Mouse (Mus musculus) right cerebral cortex, adult 18-20 months (tissue): ENCODE data around the gene Lgr4.

Experiments
- DNase-seq: peaks from one replicate; pipeline ENCODE4 v3.0.0; 2022; ENCODE audit warnings: mixed read lengths

Gene Lgr4

GRCm38 (mm10) chr2:109984930-109985329, 67.5 kb downstream of the Lgr4 start:
- no peak for DNase-seq

GRCm38 (mm10) chr2:109985560-109985959, 68.1 kb downstream of the Lgr4 start:
- no peak for DNase-seq

- DNase-seq = no peak
Observed at GRCm38 (mm10) chr2:109986036-109986785, 68.8 kb downstream of the Lgr4 start.

- DNase-seq = no peak
Observed at GRCm38 (mm10) chr2:109987946-109988345, 70.5 kb downstream of the Lgr4 start.

- no peak for DNase-seq
Observed at GRCm38 (mm10) chr2:109989196-109989595, 71.7 kb downstream of the Lgr4 start.

- no peak for DNase-seq
Observed at GRCm38 (mm10) chr2:109989679-109990473, 72.4 kb downstream of the Lgr4 start.

- DNase-seq = no peak
Observed at GRCm38 (mm10) chr2:109991754-109992153, 74.3 kb downstream of the Lgr4 start.

GRCm38 (mm10) chr2:109992448-109993073, 75.1 kb downstream of the Lgr4 start:
- DNase-seq = no peak

- DNase-seq = no peak
Observed at GRCm38 (mm10) chr2:109993404-109993803, 76.0 kb downstream of the Lgr4 start.

GRCm38 (mm10) chr2:109995061-109995460, 77.6 kb downstream of the Lgr4 start:
- no peak for DNase-seq

GRCm38 (mm10) chr2:109996411-109996810, 79.0 kb downstream of the Lgr4 start:
- DNase-seq = no peak

GRCm38 (mm10) chr2:110004668-110005067, 87.2 kb downstream of the Lgr4 start:
- DNase-seq = no peak

GRCm38 (mm10) chr2:110005164-110005563, 87.7 kb downstream of the Lgr4 start:
- no peak for DNase-seq

- no peak for DNase-seq
Observed at GRCm38 (mm10) chr2:110005596-110006239, 88.3 kb downstream of the Lgr4 start.

GRCm38 (mm10) chr2:110007423-110008267, 90.2 kb downstream of the Lgr4 start:
- no peak for DNase-seq

GRCm38 (mm10) chr2:110009449-110009848, 92.0 kb downstream of the Lgr4 start:
- DNase-seq = no peak

- no peak for DNase-seq
Observed at GRCm38 (mm10) chr2:110012184-110012725, 94.8 kb downstream of the Lgr4 start.

GRCm38 (mm10) chr2:110017087-110017486, 99.6 kb downstream of the Lgr4 start:
- DNase-seq = peak; percentile 6

GRCm38 (mm10) chr2:110017616-110018505, 100.4 kb downstream of the Lgr4 start, which contains the start of gene Ccdc34:
Gene Ccdc34, plus strand, starts transcription at chr2:110017817.
- DNase-seq = peak; percentile 93

- no peak for DNase-seq
Observed at GRCm38 (mm10) chr2:110019656-110020055, 102.2 kb downstream of the Lgr4 start.

- DNase-seq = no peak
Observed at GRCm38 (mm10) chr2:110020430-110020829, 103.0 kb downstream of the Lgr4 start.
